ENCODE assay signal across 16 mouse cellular contexts in genomic region chr1:132562337-132562795, GRCm38 (mm10). TPM values are rescaled to one million over a fixed set of nuclear protein-coding genes. Genes with fewer than 3 reads are reported as not detected.
A peak's percentile ranks its signal among the peaks of the same experiment; 100 is the strongest.
DNase-seq lines count a peak whose midpoint lies in the region; ATAC-seq lines count a peak whose summit lies in the region.
"Had no signal": no experiment of that assay in that cellular context is flagged by ENCODE, and none has a peak within 500 bp of the region (broad histone marks: within the 10 kb centered on the region; RNA-seq: fewer than 3 reads in every experiment).

No protein-coding gene starts in this region.

- ATAC-seq in hindbrain, embryonic 13.5 days (ENCODE audit: low FRiP score), result peak; percentile 40
- peak; percentile 43 for ATAC-seq in midbrain, embryonic 15.5 days (replicated peaks)
- ATAC-seq in heart, embryonic 11.5 days (replicated peaks; ENCODE audit: insufficient number of reproducible peaks, low FRiP score, low TSS enrichment), result no peak

- DNase-seq in left cerebral cortex, postnatal 4 days, result peak; percentile 48
- no peak for DNase-seq in left cerebral cortex, postnatal 25 days (ENCODE audit: low spot score in 2 of 2)
- no peak for DNase-seq in left cerebral cortex, postnatal 10 days (ENCODE audit: extremely low spot score in 1 of 2, low spot score in 2 of 2)
- no peak for DNase-seq in layer of hippocampus, postnatal 14 days (ENCODE audit: low spot score in 2 of 2)
- no peak for DNase-seq in lung, postnatal 25 days (ENCODE audit: low spot score)
- DNase-seq: adrenal gland, postnatal 14 days; B cell, adult 2 months; gastrocnemius, postnatal 14 days; kidney, adult 18-20 months; kidney, postnatal 4 days had no signal

- H3K27ac ChIP-seq in hindbrain, embryonic 13.5 days, result peak overlapping the region; percentile 90
- H3K27ac ChIP-seq in midbrain, embryonic 15.5 days, result peak overlapping the region; percentile 72
- no peak overlapping the region for H3K27ac ChIP-seq in heart, embryonic 11.5 days (ENCODE audit: low read depth, low read length)
- H3K27ac ChIP-seq: liver, embryonic 15.5 days had no signal

- no peak overlapping the region for H3K4me2 ChIP-seq in hindbrain, embryonic 13.5 days
- no peak overlapping the region for H3K4me2 ChIP-seq in midbrain, embryonic 15.5 days
- no peak overlapping the region for H3K4me2 ChIP-seq in heart, embryonic 11.5 days
- H3K4me2 ChIP-seq: liver, embryonic 15.5 days had no signal

- 12% methylated on average over 10 of the region's 10 CpGs for WGBS in hindbrain, embryonic 13.5 days
- 8% methylated on average over 10 of the region's 10 CpGs for WGBS in midbrain, embryonic 15.5 days
- WGBS in heart, embryonic 11.5 days (ENCODE audit: insufficient replicate concordance), result 38% methylated on average over 10 of the region's 10 CpGs

- no peak overlapping the region for H3K4me3 ChIP-seq in hindbrain, embryonic 13.5 days
- H3K4me3 ChIP-seq in midbrain, embryonic 15.5 days, result no peak overlapping the region
- H3K4me3 ChIP-seq in heart, embryonic 11.5 days (ENCODE audit: low read depth, low read length), result no peak overlapping the region
- H3K4me3 ChIP-seq: liver, embryonic 15.5 days had no signal

- no peak overlapping the region for H3K9ac ChIP-seq in hindbrain, embryonic 13.5 days
- H3K9ac ChIP-seq in midbrain, embryonic 15.5 days, result no peak overlapping the region
- H3K9ac ChIP-seq in heart, embryonic 11.5 days (ENCODE audit: low read depth, low read length), result no peak overlapping the region
- H3K9ac ChIP-seq: liver, embryonic 15.5 days had no signal

- intact Hi-C loops in left cerebral cortex, postnatal 4 days (cut with DNase I), result no loop called here
- intact Hi-C loops in left cerebral cortex, postnatal 25 days (cut with DNase I), result no loop called here
- intact Hi-C loops in left cerebral cortex, postnatal 10 days (cut with DNase I), result no loop called here

- H3K4me1 ChIP-seq in hindbrain, embryonic 13.5 days (replicated peaks), result peaks cover 88% of the 10 kb centered on the region
- H3K4me1 ChIP-seq in midbrain, embryonic 15.5 days, result peaks cover 47% of the 10 kb centered on the region
- H3K4me1 ChIP-seq in heart, embryonic 11.5 days (ENCODE audit: control insufficient read depth, insufficient read depth, low read length), result peaks cover 20% of the 10 kb centered on the region

- no peaks in the 10 kb centered on the region for H3K9me3 ChIP-seq in hindbrain, embryonic 13.5 days
- no peaks in the 10 kb centered on the region for H3K9me3 ChIP-seq in midbrain, embryonic 15.5 days
- no peaks in the 10 kb centered on the region for H3K9me3 ChIP-seq in heart, embryonic 11.5 days (replicated peaks; ENCODE audit: control insufficient read depth, low read length)
- H3K9me3 ChIP-seq: G1E; liver, embryonic 15.5 days had no signal

- no peaks in the 10 kb centered on the region for H3K27me3 ChIP-seq in hindbrain, embryonic 13.5 days
- H3K27me3 ChIP-seq in midbrain, embryonic 15.5 days (replicated peaks), result no peaks in the 10 kb centered on the region
- peaks cover 12% of the 10 kb centered on the region for H3K27me3 ChIP-seq in heart, embryonic 11.5 days (ENCODE audit: control insufficient read depth, insufficient read depth, low read length)

- no peaks in the 10 kb centered on the region for H3K36me3 ChIP-seq in hindbrain, embryonic 13.5 days
- H3K36me3 ChIP-seq in midbrain, embryonic 15.5 days (replicated peaks), result no peaks in the 10 kb centered on the region
- no peaks in the 10 kb centered on the region for H3K36me3 ChIP-seq in heart, embryonic 11.5 days (ENCODE audit: control insufficient read depth, insufficient read depth, low read length)
- H3K36me3 ChIP-seq: G1E; liver, embryonic 15.5 days had no signal

RNA-seq across cellular contexts. Expression of gene Cntn2, which starts 19.3 kb away (rescaled TPM):
- total RNA-seq in left cerebral cortex, postnatal 4 days (2021), result 100 to 1,000 TPM; 113 to 118 TPM
- total RNA-seq in left cerebral cortex, postnatal 25 days (2021), result 10 to 100 TPM; 60.4 to 71.0 TPM
- 57.6 and 67.5 TPM in 2 replicates for polyA plus RNA-seq in hindbrain, embryonic 13.5 days (2015; fragmentation: Nextera tagmentation; extraction: Ambion mirVana)
- polyA plus RNA-seq in midbrain, embryonic 15.5 days (2015; fragmentation: Nextera tagmentation; extraction: Ambion mirVana), result 38.9 and 44.0 TPM in 2 replicates
- polyA plus RNA-seq in heart, embryonic 11.5 days (2014; fragmentation: Nextera tagmentation; extraction: Ambion mirVana), result 0.09 and 0.35 TPM in 2 replicates
- total RNA-seq in left cerebral cortex, postnatal 10 days (2021), result 10 to 100 TPM; 52.2 to 57.0 TPM
- 10 to 100 TPM; 52.7 to 54.9 TPM for total RNA-seq in layer of hippocampus, postnatal 14 days (2021)
- total RNA-seq: megakaryocyte progenitor cell, adult 5-6 weeks had no signal
- polyA plus RNA-seq: G1E had no signal

RNA-seq across cellular contexts. Expression of gene Tmem81, which starts 56.3 kb away (rescaled TPM):
- total RNA-seq in left cerebral cortex, postnatal 4 days (2021), result 1 to 10 TPM; 2.2 to 2.9 TPM
- 1 to 10 TPM; 3.6 to 3.9 TPM for total RNA-seq in left cerebral cortex, postnatal 25 days (2021)
- 0.97 and 1.0 TPM in 2 replicates for polyA plus RNA-seq in hindbrain, embryonic 13.5 days (2015; fragmentation: Nextera tagmentation; extraction: Ambion mirVana)
- polyA plus RNA-seq in midbrain, embryonic 15.5 days (2015; fragmentation: Nextera tagmentation; extraction: Ambion mirVana), result 0.99 and 1.0 TPM in 2 replicates
- 1.1 and 1.3 TPM in 2 replicates for polyA plus RNA-seq in heart, embryonic 11.5 days (2014; fragmentation: Nextera tagmentation; extraction: Ambion mirVana)
- 1 to 10 TPM; 2.1 to 2.3 TPM for total RNA-seq in left cerebral cortex, postnatal 10 days (2021)
- total RNA-seq in layer of hippocampus, postnatal 14 days (2021), result 1 to 10 TPM; 2.7 to 4.0 TPM
